Mouse (Mus musculus) left cerebral cortex, postnatal 14 days (tissue): ENCODE measurements around the gene Nek8. TPM values are rescaled to one million over a fixed set of nuclear protein-coding genes. Genes with fewer than 3 reads are reported as not detected.
"Not testable (repeated sequence)": the region's sequence is repeated elsewhere in the genome, so short reads cannot be mapped to it uniquely, and the experiment has no call there.

Experiments
- DNase-seq, 2 experiments: peaks; one replicate each; pipeline ENCODE4 v3.0.0; 2021 to 2022; ENCODE audit warnings: low spot score in 2 of 2, mixed read lengths in 1 of 2
- intact Hi-C: fragments of 180-260 bp; cut with DNase I; formaldehyde crosslinking; loops from one replicate; pipeline ENCODE4 v1.15.1; 2025
- total RNA-seq, 2 experiments: library from RNA; stranded (reverse); gene quantifications; 2 replicates each; pipeline ENCODE4 v1.2.3; 2021

Nek8 gene
- total RNA-seq, 2 experiments from 2014 or later = 3.3 to 3.5 TPM

DNA sequence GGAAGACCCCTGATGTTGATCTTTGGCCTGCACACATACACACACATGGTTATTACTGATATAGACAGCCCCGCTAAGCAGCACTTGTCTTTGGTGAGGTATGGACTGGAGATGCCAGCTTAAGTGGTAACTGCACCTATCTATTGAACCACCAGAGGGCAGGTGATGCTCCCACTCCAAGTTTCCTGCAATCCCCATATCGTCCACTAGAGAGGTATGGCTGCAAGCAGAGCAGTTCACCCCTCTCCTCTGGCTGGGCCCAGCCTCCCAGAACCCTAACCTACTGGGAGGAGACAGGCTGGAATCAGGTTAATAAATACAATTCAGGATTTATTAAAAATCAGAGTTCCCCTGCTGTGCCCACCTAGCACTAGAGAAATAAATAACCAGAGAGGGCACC is 17.4 kb downstream of the Nek8 start:
- DNase-seq = peak; percentile 85 to 94
- intact Hi-C loops = no loop called here

- intact Hi-C loops = no loop called here
- DNase-seq = no peak
Measured at GRCm38 (mm10) chr11:78156156-78156699, 20.2 kb downstream of the Nek8 start.

DNA sequence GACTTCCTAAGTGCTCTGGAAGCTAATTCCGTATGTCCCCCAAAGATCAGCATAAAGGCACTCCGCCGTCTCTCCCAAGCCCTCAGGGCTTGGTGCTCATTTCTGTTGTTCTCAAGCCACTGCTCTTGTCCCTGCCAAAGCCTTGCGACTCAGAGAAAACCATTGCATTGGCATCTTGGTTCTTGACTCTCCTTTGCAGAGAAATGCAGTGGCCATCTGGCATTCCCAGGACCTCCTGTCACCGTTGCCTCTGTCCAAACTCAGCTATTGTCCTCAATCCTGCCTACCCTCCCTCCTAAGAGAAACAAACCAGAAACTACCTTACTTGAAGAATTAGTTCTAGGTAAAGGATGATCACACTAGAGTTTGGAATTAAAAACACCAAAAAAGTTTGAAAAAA is 20.8 kb downstream of the Nek8 start:
- DNase-seq = no peak
- intact Hi-C loops = no loop called here

DNA sequence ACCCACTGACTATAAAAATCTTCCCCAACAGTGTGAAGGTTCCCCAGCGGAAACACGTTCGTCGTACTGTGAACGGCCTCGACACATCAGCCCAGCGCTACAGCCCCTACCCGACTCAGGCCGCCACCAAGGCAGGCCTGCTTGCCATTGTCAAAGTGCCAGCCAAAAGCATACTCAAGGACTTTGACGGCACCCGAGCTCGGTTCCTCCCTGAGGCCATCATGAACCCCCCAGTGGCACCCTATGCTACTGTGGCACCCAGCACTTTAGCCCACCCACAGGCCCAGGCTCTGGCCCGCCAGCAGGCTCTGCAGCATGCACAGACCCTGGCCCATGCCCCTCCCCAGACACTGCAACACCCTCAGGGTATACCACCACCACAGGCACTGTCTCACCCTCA is 22.7 kb downstream of the Nek8 start:
- no peak for DNase-seq

DNA sequence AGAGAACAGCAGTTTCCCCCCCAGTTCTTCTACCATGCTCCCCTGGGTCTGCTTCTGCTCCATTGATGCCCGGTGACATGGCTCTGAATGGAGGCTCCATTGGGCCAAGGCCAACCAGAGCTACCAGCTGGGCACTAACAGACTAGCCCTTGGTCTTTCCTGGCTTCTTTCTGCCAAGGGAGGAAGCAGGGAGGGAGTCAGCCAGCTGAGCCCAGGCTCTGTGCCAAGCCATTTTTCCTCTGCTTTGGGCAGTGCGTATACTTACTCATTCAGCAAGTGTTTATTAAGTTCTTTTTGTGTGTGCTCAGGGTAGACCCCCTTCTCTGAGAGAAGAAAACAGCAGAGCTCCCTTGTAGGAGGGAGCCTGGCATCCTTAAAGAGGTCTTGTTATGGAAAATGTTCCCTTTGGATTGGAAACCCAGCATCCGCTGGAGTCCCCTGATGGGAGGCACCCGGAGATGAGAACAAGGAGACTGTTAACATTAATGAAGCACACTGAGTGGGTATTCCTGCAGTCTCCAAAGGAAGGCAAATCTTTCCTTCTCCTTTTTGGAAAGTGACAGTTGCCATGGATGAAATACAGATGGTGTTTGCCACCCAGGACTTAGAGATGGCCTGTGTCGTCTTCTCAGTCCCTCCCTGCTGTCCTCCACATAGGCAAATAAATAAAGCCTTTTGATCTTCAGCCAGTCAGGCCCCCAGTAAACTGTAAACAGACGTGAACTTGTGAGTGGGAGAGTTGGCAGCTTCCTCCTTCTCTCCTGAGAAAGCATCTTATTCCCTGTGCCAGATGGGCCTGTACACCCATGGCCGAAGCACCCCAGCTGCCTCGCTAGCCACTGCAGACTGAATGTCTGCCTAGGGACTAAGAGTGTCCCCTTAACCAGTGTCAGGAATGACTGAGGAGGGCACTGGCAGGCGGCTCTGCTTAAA is 23.9 kb downstream of the Nek8 start:
- intact Hi-C loops = loop anchor here (5.0 kb wide), 1 partner anchor 70 kb away; the partner anchor contains the start of gene Eral1
- DNase-seq = peak; percentile 86 to 92

More for the DNA sequence above, 22.7 kb downstream of the Nek8 start:
- intact Hi-C loops = loop anchor here (5.0 kb wide), 1 partner anchor 71 kb away; the partner anchor contains the start of gene Eral1

- no peak for DNase-seq
- intact Hi-C loops = loop anchor here (5.0 kb wide), 1 partner anchor 69 kb away; the partner anchor contains the start of gene Eral1
Measured at GRCm38 (mm10) chr11:78151161-78151560, 25.3 kb downstream of the Nek8 start.

- intact Hi-C loops = loop anchor here (5.0 kb wide), 1 partner anchor 50 kb away; no protein-coding TSS in a partner anchor
- DNase-seq = no peak
Measured at GRCm38 (mm10) chr11:78146707-78147543, 29.6 kb downstream of the Nek8 start.

DNA sequence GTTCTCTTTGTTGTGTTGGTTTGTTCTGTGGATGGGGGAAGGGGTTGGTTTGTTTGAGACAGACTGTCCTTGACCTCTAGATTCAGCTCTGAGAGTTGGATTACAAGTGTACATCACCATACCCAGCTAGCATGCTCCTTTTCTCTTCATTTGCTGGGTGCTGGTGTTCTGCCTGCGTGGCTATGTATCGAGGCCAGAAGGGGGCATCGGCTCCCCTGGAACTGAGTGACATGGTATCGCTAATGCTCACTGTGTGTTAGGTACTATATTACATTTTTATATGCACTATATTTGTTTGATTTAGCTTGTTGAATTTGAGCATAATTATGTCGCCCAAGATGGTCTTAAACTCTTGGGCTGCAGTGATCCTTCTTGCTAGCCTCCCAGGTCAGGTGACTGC is 30.3 kb downstream of the Nek8 start:
- DNase-seq = no peak
- intact Hi-C loops = loop anchor here (5.0 kb wide), 1 partner anchor 49 kb away; no protein-coding TSS in a partner anchor

DNA sequence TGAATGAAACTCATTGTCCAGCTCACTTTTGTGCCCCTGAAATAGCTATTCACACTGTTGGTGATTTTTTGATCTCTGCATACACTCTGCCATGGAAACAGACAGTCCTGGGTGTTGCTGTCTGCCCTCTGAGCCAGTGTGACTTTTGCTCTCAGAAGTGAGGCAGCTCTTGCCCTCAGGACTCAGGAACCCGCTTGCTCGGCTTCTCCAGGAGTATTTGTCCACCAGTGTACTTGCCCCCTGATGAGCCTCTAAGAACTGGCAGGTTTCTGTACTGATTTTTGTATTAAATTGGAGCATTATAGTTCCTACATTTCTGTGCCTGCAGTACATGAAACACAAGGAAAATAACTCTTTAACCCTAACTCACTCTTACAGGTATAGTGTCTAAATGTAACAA is 33.0 kb downstream of the Nek8 start:
- no peak for DNase-seq
- intact Hi-C loops = no loop called here

GRCm38 (mm10) chr11:78140665-78141064 is 35.8 kb downstream of the Nek8 start:
- intact Hi-C loops = no loop called here
- no peak for DNase-seq

GRCm38 (mm10) chr11:78138023-78138422 is 38.5 kb downstream of the Nek8 start:
- DNase-seq = no peak
- intact Hi-C loops = no loop called here

DNA sequence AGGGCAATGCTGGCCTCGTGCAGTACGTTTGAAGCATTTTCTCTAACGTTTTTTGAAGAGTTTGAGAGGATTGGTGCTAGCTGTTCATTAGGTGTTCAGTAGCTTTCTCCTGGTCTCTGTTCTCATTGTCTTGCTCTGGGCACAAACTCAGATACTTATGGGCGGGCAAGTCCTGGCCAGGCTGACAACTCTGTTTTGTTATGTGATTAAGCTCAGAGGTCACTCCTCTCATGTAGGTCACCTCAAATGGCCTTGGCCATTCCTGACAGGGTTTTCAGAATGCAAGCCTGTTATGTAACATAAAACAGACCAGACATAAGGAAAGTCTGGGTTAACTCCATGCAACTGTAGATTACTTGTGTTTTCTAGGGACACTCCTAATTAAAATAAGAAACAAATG is 38.9 kb downstream of the Nek8 start:
- intact Hi-C loops = no loop called here
- no peak for DNase-seq

DNA sequence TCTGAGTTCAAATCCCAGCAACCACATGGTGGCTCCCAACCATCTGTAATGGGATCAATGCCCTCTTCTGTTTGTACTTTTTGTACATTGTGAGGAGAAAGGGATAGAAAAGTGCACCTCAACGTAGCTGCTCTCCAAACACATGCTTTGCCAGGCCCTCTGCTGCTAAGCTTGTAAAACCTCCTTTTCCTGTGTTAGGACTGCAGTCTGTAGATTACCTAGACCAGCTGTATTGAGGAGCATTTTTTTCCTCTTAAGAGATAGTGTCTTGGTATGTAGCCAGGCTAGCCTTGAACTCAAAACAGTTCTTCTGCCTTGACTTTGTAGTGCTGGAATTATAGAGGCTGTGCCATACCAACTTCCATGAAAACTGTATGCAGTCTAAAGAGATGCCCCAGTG is 40.3 kb downstream of the Nek8 start:
- intact Hi-C loops = no loop called here
- DNase-seq = no peak

DNA sequence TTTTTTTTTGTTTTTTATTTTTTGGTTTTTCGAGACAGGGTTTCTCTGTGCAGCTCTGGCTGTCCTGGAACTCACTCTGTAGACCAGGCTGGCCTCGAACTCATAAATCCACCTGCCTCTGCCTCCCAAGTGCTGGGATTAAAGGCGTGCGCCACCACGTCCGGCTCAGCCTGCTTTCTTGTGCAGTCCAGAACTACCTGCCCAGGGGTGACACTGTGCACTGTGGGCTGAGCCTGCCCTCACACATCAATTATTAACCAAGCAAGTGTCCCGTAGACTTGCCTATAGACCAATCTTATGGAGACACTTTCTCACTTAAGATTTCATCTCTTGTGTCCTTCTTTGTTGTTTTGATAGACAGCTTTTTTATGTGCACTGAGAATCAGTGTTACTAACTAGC is 41.2 kb downstream of the Nek8 start:
- intact Hi-C loops, DNase-seq: not testable (repeated sequence)

- intact Hi-C loops = no loop called here
- no peak for DNase-seq
Measured at GRCm38 (mm10) chr11:78134344-78134743, 42.1 kb downstream of the Nek8 start.

- DNase-seq = no peak
Measured at GRCm38 (mm10) chr11:78133915-78134314, 42.6 kb downstream of the Nek8 start.

GRCm38 (mm10) chr11:78129458-78129857 is 47.0 kb downstream of the Nek8 start:
- DNase-seq = no peak
- intact Hi-C loops = no loop called here

More at GRCm38 (mm10) chr11:78133915-78134314, 42.6 kb downstream of the Nek8 start:
- intact Hi-C loops = no loop called here

DNA sequence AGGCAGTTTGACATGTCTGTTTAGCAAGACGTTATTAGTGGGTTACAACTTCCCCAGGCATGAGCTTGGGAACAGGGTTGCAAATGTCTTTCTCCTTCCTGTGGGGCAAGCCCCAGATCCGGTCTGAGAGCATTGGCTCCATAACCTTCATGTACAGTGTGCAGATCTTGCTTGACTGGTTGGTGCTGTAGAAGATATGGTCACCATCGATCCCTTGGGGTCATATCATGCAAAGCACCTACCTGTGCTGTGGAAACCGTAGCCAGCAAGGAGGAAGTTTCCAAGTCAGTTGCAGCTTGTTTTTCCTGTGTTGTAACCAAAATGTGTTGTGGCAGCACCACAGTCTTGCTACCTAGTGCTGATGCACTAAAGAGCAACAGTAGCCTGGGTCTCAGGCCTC is 49.7 kb downstream of the Nek8 start:
- intact Hi-C loops = no loop called here
- DNase-seq = no peak

GRCm38 (mm10) chr11:78125691-78126090 is 50.8 kb downstream of the Nek8 start:
- intact Hi-C loops = no loop called here
- no peak for DNase-seq

GRCm38 (mm10) chr11:78123782-78124181 is 52.7 kb downstream of the Nek8 start:
- no peak for DNase-seq
- intact Hi-C loops = no loop called here
